14 mouse cellular contexts compared by ENCODE assay signal in the genomic region with DNA sequence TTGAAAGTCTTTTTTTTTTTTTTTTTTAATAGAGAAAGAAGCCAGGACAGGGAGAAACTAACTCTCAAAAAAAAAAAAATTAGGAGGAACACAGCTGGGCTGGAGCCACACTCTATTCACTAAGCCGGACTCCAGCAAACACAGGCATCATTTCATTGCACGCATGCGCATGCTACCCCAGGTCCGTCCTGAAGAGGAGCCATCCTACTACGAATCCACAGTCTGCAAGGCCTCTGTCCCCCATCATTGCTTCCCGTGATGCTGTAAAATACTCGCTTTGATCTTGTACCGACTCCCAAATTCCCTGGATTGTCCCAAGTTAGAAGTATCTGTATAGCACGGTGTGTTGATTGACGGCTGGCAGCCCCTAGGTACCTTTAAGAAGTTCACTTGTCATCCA.
DNase-seq lines count a peak whose midpoint lies in the region; ATAC-seq and TF ChIP-seq lines count a peak whose summit lies in the region.
"Had no signal": no experiment of that assay in that cellular context is flagged by ENCODE, and none has a peak within 500 bp of the region (broad histone marks: within the 10 kb centered on the region; RNA-seq: fewer than 3 reads in every experiment).

No protein-coding gene starts in this region.

- no peak overlapping the region for H3K9ac ChIP-seq in embryonic facial prominence, embryonic 12.5 days
- H3K9ac ChIP-seq in hindbrain, postnatal 0 days (replicated peaks; ENCODE audit: low read length), result no peak overlapping the region
- H3K9ac ChIP-seq in hindbrain, embryonic 13.5 days, result no peak overlapping the region
- H3K9ac ChIP-seq: lung, embryonic 15.5 days; midbrain, embryonic 13.5 days; stomach, embryonic 15.5 days had no signal

- no peaks in the 10 kb centered on the region for H3K4me1 ChIP-seq in embryonic facial prominence, embryonic 12.5 days
- H3K4me1 ChIP-seq in embryonic facial prominence, embryonic 10.5 days, result no peaks in the 10 kb centered on the region
- no peaks in the 10 kb centered on the region for H3K4me1 ChIP-seq in hindbrain, postnatal 0 days (ENCODE audit: insufficient read depth, low read length)
- H3K4me1 ChIP-seq in hindbrain, embryonic 13.5 days (replicated peaks), result no peaks in the 10 kb centered on the region
- H3K4me1 ChIP-seq in embryonic fibroblast, embryonic 13.5 days (ENCODE audit: control insufficient read depth, insufficient read depth, low read length), result no peaks in the 10 kb centered on the region
- H3K4me1 ChIP-seq: lung, embryonic 15.5 days; midbrain, embryonic 13.5 days; stomach, embryonic 15.5 days had no signal

- no peak overlapping the region for H3K4me2 ChIP-seq in embryonic facial prominence, embryonic 12.5 days (replicated peaks)
- H3K4me2 ChIP-seq in hindbrain, postnatal 0 days (ENCODE audit: low read depth, low read length), result no peak overlapping the region
- no peak overlapping the region for H3K4me2 ChIP-seq in hindbrain, embryonic 13.5 days
- H3K4me2 ChIP-seq: lung, embryonic 15.5 days; midbrain, embryonic 13.5 days; stomach, embryonic 15.5 days had no signal

- WGBS in embryonic facial prominence, embryonic 12.5 days, result 74% methylated on average over 10 of the region's 10 CpGs
- 81% methylated on average over 10 of the region's 10 CpGs for WGBS in embryonic facial prominence, embryonic 10.5 days
- 79% methylated on average over 10 of the region's 10 CpGs for WGBS in hindbrain, postnatal 0 days
- WGBS in hindbrain, embryonic 13.5 days, result 85% methylated on average over 10 of the region's 10 CpGs

- H3K4me3 ChIP-seq in embryonic facial prominence, embryonic 12.5 days, result no peak overlapping the region
- no peak overlapping the region for H3K4me3 ChIP-seq in embryonic facial prominence, embryonic 10.5 days
- H3K4me3 ChIP-seq in hindbrain, postnatal 0 days (ENCODE audit: low read length), result no peak overlapping the region
- no peak overlapping the region for H3K4me3 ChIP-seq in hindbrain, embryonic 13.5 days
- H3K4me3 ChIP-seq in embryonic fibroblast, embryonic 13.5 days (ENCODE audit: insufficient read depth, low read length), result no peak overlapping the region
- H3K4me3 ChIP-seq: lung, embryonic 15.5 days; midbrain, embryonic 13.5 days; stomach, embryonic 15.5 days had no signal

- no peak for DNase-seq in embryonic facial prominence, embryonic 10.5 days (ENCODE audit: low spot score)
- peak; percentile 20 for DNase-seq in hindbrain, postnatal 0 days (ENCODE audit: low spot score)
- peak; percentile 6 for DNase-seq in lung, postnatal 10 days
- DNase-seq in lung, postnatal 14 days, result no peak
- DNase-seq: B cell, adult 2 months; cerebellum, adult 11 months; spleen, adult 18-20 months had no signal

- peak; percentile 56 for TF ChIP-seq CTCF in hindbrain, postnatal 0 days (IDR thresholded peaks at IDR 0.05; ENCODE audit: low read depth)
- peak; percentile 22; the same call in 1 of the 2 replicates for TF ChIP-seq CTCF in embryonic fibroblast, embryonic 13.5 days (IDR thresholded peaks at IDR 0.05; ENCODE audit: borderline replicate concordance, insufficient read depth, low read length)

- no peak for TF ChIP-seq POLR2A in embryonic fibroblast, embryonic 13.5 days (IDR thresholded peaks at IDR 0.05; ENCODE audit: low read depth, low read length)

- H3K9me3 ChIP-seq in embryonic facial prominence, embryonic 12.5 days, result no peaks in the 10 kb centered on the region
- no peaks in the 10 kb centered on the region for H3K9me3 ChIP-seq in embryonic facial prominence, embryonic 10.5 days
- no peaks in the 10 kb centered on the region for H3K9me3 ChIP-seq in hindbrain, postnatal 0 days (ENCODE audit: low read length)
- no peaks in the 10 kb centered on the region for H3K9me3 ChIP-seq in hindbrain, embryonic 13.5 days
- H3K9me3 ChIP-seq: lung, embryonic 15.5 days; midbrain, embryonic 13.5 days; stomach, embryonic 15.5 days had no signal

- H3K27me3 ChIP-seq in embryonic facial prominence, embryonic 12.5 days, result no peaks in the 10 kb centered on the region
- H3K27me3 ChIP-seq in embryonic facial prominence, embryonic 10.5 days (replicated peaks; ENCODE audit: low read depth, poor library complexity, severe bottlenecking), result no peaks in the 10 kb centered on the region
- no peaks in the 10 kb centered on the region for H3K27me3 ChIP-seq in hindbrain, postnatal 0 days (ENCODE audit: insufficient read depth, low read length)
- no peaks in the 10 kb centered on the region for H3K27me3 ChIP-seq in hindbrain, embryonic 13.5 days
- H3K27me3 ChIP-seq: lung, embryonic 15.5 days; midbrain, embryonic 13.5 days; stomach, embryonic 15.5 days had no signal

- H3K36me3 ChIP-seq in embryonic facial prominence, embryonic 12.5 days, result no peaks in the 10 kb centered on the region
- no peaks in the 10 kb centered on the region for H3K36me3 ChIP-seq in embryonic facial prominence, embryonic 10.5 days (replicated peaks)
- H3K36me3 ChIP-seq in hindbrain, postnatal 0 days (ENCODE audit: insufficient read depth, low read length), result no peaks in the 10 kb centered on the region
- H3K36me3 ChIP-seq in hindbrain, embryonic 13.5 days, result no peaks in the 10 kb centered on the region
- H3K36me3 ChIP-seq: lung, embryonic 15.5 days; midbrain, embryonic 13.5 days; stomach, embryonic 15.5 days had no signal

- no peak overlapping the region for H3K27ac ChIP-seq in embryonic facial prominence, embryonic 12.5 days
- no peak overlapping the region for H3K27ac ChIP-seq in embryonic facial prominence, embryonic 10.5 days (replicated peaks)
- no peak overlapping the region for H3K27ac ChIP-seq in hindbrain, postnatal 0 days
- H3K27ac ChIP-seq in hindbrain, embryonic 13.5 days, result no peak overlapping the region
- H3K27ac ChIP-seq in embryonic fibroblast, embryonic 13.5 days (ENCODE audit: insufficient read depth, low read length), result no peak overlapping the region
- H3K27ac ChIP-seq: lung, embryonic 15.5 days; midbrain, embryonic 13.5 days; stomach, embryonic 15.5 days had no signal

- 0 out of 2 replicates have a peak, but pooled peaks have one; percentile 47 for ATAC-seq in embryonic facial prominence, embryonic 12.5 days (ENCODE audit: insufficient number of reproducible peaks, insufficient read depth, low FRiP score, low TSS enrichment)
- ATAC-seq in hindbrain, postnatal 0 days, result 0 out of 2 replicates have a peak, but pooled peaks have one; percentile 47
- ATAC-seq in hindbrain, embryonic 13.5 days (ENCODE audit: low FRiP score), result no peak
- ATAC-seq: inflammation-experienced regulatory T-cells, adult 6 months; midbrain, embryonic 13.5 days had no signal

Comparison
In these comparisons a context has a peak if more than half of its experiments do, and no peak if none do; other contexts are left out.
1. DNase-seq: peak in hindbrain, postnatal 0 days (single experiment) and lung, postnatal 10 days (single experiment); none in embryonic facial prominence, embryonic 10.5 days (single experiment) and lung, postnatal 14 days (single experiment).